ENCODE assay signal across 19 mouse cellular contexts in the genomic region with DNA sequence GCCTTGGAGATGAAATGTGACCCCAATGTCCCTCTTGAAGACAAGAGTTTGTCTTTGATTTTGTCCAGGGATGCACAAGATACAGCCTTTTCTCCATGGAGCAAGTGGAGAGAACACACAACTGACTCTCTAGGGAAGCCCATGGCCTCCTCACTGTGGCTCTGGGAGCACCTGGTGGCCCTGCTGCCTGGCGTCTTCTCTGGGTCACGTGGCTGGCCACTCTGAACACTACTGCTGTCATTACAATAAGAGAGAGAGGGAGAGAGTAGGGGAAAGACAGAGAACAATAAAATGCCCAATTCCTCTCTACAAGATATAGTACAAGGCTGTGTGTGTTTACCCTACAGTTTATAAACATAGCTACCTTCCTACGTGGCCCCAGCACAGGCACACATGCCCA. TPM values are rescaled to one million over a fixed set of nuclear protein-coding genes. Genes with fewer than 3 reads are reported as not detected.
"Had no signal": no experiment of that assay in that cellular context is flagged by ENCODE, and none has a peak within 500 bp of the region (broad histone marks: within the 10 kb centered on the region; RNA-seq: fewer than 3 reads in every experiment).

No protein-coding gene starts in this region.

- H3K9ac ChIP-seq: limb, embryonic 12.5 days; limb, embryonic 15.5 days; liver, embryonic 14.5 days; liver, postnatal 0 days; lung, embryonic 14.5 days; midbrain, embryonic 12.5 days; midbrain, embryonic 15.5 days; neural tube, embryonic 12.5 days; neural tube, embryonic 15.5 days had no signal

- H3K4me3 ChIP-seq: limb, embryonic 12.5 days; limb, embryonic 15.5 days; midbrain, embryonic 12.5 days; midbrain, embryonic 15.5 days; neural tube, embryonic 12.5 days; neural tube, embryonic 15.5 days had no signal

- H3K36me3 ChIP-seq: limb, embryonic 12.5 days; limb, embryonic 15.5 days; midbrain, embryonic 12.5 days; midbrain, embryonic 15.5 days; neural tube, embryonic 15.5 days had no signal

- ATAC-seq: liver, postnatal 0 days; lung, postnatal 0 days; midbrain, embryonic 15.5 days had no signal

- H3K9me3 ChIP-seq: limb, embryonic 12.5 days; limb, embryonic 15.5 days; midbrain, embryonic 12.5 days; midbrain, embryonic 15.5 days; neural tube, embryonic 12.5 days; neural tube, embryonic 15.5 days had no signal

- H3K27me3 ChIP-seq: limb, embryonic 12.5 days; limb, embryonic 15.5 days; midbrain, embryonic 12.5 days; midbrain, embryonic 15.5 days; neural tube, embryonic 12.5 days; neural tube, embryonic 15.5 days had no signal

- H3K27ac ChIP-seq: limb, embryonic 12.5 days; limb, embryonic 15.5 days; liver, embryonic 14.5 days; macrophage; midbrain, embryonic 12.5 days; midbrain, embryonic 15.5 days; neural tube, embryonic 12.5 days; neural tube, embryonic 15.5 days; stomach, postnatal 0 days had no signal

- H3K4me2 ChIP-seq: limb, embryonic 12.5 days; limb, embryonic 15.5 days; liver, embryonic 11.5 days; lung, embryonic 14.5 days; midbrain, embryonic 12.5 days; midbrain, embryonic 15.5 days; neural tube, embryonic 12.5 days; neural tube, embryonic 15.5 days had no signal

- H3K4me1 ChIP-seq: limb, embryonic 12.5 days; limb, embryonic 15.5 days; midbrain, embryonic 15.5 days; neural tube, embryonic 12.5 days; neural tube, embryonic 15.5 days had no signal

- DNase-seq: liver, postnatal 0 days; lung, embryonic 14.5 days; right cerebral cortex, adult 18-20 months; right cerebral cortex, postnatal 14 days; right cerebral cortex, postnatal 4 days; thymus, adult 2 months; thymus, postnatal 14 days; thymus, postnatal 4 days had no signal

RNA-seq across cellular contexts. Expression of gene Tmem108, which starts 40.2 kb away (rescaled TPM):
- polyA plus RNA-seq: macrophage had no signal
